Mouse (Mus musculus) v-Abl transformed pro-B cells (cell line): ENCODE results near the gene Macrod2.

Experiments used
- in situ Hi-C, 2 experiments: fragments of 400-800 bp; cut with MboI; formaldehyde crosslinking; loops; one replicate each; pipeline ENCODE4 v1.15.1; 2025; ENCODE audit not compliant: unreplicated experiment in 2 of 2

Macrod2 gene

DNA sequence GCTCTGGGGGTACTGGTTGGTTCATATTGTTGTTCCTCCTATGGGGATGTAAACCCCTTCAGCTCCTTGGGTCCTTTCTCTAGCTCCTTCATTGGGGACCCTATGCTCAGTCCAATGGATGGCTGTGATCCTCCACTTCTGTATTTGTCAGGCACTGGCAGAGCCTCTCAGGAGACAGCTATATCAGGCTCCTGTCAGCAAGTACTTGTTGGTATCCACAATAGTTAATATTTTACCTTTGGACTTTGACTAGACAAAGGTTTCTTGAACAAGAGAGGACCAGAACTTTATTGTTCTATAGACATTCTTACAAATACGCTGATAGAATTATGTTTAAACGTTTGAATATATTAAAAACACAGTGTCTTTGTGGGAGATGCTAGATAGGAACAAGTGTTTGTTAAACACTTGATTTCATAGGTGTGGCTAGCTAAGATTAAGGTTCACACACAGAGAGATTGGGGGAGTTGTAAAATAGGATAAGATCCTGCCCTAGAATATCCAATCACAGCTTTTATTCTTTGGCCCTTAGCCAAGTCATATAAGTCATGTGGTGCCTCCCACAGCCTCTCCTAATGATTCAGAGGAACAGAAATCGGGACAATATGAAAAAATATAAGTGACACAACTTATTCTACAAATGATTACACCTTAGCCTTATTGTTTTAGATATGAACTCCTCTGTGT lies 501.4 kb downstream of the Macrod2 start:
- in situ Hi-C loops = no loop called here

DNA sequence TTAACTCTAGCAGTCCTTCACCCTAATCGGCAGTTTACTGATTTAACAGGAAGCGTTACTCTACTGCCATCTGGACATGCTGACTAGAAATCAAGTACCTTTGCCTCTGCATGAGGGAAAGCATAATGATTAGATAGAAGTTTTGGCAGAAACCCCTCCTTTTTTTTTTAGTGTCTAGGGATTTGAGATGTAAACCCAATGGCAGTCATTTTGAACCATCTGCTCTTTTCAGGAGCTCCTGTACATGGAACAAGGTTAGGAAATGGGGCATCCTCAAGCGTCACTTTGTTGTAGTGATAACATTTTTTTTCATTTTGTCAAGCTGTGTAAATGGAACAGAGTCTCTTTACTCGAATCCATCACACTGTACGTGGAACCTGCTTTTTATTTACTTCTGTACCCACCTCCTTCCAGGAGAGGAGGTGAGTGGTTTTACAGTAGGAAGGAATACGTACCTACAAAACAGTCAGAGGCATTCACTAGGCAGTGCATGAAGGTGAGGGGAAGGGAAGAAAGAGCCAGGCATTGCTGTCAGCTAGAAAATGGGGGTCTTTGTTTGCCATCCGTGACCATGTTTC lies 503.4 kb downstream of the Macrod2 start:
- in situ Hi-C loops = no loop called here

- in situ Hi-C loops = no loop called here
Observed at GRCm38 (mm10) chr2:140905331-140905730, 510.2 kb downstream of the Macrod2 start.

- in situ Hi-C loops = no loop called here
Observed at GRCm38 (mm10) chr2:140906123-140906522, 511.0 kb downstream of the Macrod2 start.

DNA sequence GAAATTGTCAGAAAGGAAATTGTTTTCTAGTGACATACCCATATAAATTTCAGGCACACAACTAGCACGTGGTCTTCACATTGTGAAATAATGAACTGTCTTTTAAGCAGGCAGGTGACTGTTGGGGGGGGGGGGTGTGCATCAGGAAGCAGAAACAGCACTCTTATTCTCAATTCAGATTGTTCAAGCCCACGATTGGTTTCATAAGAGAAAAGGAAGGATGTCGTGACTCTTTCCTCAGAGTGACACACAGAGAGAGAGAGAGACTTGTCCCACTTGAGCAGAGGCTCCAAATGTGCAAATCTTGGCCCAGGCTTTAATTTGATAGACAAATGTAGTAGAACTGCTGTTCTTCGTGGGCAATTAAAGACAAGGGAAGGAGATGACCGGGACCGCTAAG lies 516.4 kb downstream of the Macrod2 start:
- in situ Hi-C loops = no loop called here

- in situ Hi-C loops = no loop called here
Observed at GRCm38 (mm10) chr2:140912179-140912578, 517.1 kb downstream of the Macrod2 start.

- in situ Hi-C loops = no loop called here
Observed at GRCm38 (mm10) chr2:140912931-140913330, 517.8 kb downstream of the Macrod2 start.

DNA sequence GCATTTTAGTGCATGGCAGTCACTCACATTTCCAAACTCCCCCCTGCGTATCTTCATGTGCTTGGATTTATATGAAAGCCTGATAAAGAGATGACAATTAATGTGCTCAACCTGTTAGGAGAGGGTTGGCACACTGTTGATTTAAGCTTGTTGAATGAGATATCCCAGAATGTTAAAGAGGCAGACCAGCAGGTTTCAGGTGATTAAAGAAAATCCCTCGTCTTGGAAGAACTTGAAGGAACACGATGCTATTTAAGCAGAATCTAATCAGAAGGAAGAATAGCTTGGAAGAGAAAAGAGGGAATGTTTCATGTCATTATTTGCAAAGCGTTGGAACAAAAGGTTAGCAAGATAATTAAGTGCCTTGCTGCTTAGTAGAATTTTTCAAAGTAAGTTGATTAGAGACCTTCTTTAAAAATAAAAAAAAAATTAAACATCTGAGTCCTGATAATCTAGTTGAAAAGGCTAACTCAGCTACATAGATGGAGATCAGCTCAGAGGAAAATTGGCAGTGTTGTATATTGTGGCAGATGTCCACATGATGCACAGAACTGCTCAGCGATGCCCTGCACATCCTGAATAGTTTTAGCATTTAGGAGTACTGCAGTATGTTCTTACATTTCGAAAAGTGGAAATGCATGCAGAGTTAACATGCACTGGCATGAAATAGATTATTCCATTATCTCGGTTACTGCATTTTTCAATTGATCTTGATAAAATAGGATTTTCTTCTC lies 518.7 kb downstream of the Macrod2 start:
- in situ Hi-C loops = no loop called here

DNA sequence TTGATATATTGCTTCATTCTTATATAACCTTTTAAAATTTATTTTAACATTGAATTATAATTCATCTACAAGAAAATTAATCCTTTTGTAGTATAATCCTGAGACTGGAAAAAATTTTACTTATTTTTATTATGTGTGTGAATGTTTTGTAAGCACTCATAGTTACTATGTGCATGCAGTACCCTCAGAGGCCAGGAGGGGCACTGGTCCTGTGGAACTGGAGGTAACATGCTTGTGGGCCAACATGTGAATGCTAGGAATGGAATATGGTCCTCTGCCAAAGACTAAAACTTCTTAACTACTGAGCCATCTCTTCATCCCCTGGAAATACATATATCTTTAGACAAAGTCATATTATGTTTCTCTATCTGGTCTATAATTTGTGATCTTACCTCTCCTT lies 531.8 kb downstream of the Macrod2 start:
- in situ Hi-C loops = no loop called here

DNA sequence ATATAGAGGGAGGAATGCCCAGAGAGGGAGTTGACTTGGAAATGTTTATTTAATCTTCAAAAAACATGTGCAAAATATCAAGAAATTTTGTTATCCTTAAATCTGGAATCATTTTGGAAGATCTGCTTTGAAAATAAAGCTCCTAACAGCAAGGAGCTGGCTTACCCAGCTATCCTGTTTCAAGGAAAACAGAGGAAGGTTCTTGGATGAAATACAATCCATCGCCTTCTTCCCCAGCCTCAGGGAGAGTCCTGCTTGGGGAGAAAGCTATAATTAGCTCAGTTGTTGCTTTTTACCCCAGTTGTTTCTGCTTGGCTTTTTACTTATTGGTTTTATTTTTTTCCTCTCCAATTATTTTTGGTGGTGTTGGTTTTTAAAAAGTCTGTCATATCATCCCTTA lies 539.4 kb downstream of the Macrod2 start:
- in situ Hi-C loops = no loop called here

DNA sequence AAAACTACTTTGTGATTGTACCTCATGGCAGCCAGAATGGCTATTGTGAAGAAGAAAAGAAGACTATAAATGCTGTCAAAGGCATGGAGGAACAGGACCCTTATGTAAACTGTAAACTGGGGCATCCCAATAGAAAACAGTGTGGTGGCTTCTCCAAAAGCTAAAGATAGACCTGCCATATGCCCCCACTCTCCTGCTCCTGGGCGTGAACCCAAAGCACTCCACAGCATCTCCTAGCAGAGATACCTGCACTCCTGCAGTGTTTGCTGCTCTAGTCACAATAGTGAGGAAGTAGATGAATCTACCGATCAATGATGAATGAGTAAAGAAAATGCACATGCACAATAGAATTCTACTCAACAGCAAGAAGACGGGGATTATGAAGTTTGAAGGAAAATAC lies 554.4 kb downstream of the Macrod2 start:
- in situ Hi-C loops = no loop called here

GRCm38 (mm10) chr2:140959246-140959645 lies 564.1 kb downstream of the Macrod2 start:
- in situ Hi-C loops = no loop called here

DNA sequence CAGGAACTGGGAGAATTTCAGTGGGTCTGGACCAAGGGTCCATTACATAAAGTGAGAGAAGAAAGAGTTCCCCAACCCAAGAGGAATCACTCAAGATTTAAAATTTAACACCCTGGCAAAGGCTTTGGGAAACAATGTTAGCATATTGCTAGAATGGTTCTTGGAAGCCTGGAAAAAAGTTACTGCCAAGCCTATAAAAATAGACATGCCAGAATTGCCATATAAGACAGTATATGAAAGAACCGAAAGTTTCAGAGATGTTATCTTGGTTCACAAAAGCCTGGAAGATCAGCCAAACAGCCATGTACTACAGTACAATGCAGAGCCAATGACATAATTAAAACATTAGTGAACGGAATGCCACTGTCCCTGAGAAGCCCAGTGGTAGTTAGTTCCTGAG lies 575.1 kb downstream of the Macrod2 start:
- in situ Hi-C loops = no loop called here

GRCm38 (mm10) chr2:140971845-140972244 lies 576.7 kb downstream of the Macrod2 start:
- in situ Hi-C loops = no loop called here

DNA sequence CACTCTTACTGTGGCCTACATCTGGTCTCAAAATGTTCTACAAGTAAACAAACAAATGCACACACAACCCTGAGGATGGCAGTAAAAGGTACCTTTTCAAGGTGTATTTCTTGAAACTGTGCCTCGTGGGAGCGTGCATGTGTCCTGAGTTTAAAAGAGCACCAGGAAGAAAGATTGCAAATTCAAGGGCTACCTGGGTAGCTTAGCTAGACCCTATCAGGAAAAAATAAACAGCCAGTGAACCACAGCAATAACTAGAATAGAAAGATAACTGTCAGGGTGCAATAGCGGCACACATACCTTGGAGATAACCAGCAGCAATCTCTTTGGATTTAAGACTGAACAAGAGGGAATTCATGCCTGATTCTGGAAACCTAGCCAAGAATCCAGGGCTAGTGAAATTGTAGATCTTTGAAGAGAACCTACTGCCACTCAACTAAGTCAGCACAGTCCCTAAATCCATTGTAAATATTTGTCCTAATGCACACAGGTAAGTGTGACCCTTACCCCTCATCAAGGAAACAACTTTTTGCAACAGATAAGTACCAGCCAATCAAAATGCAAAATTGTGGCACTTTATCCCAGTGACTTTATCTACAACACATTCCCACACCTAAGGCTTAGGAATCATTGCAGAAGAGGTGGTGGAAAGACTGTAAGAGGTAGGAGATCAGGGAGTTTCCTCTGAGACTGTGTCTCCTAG lies 590.7 kb downstream of the Macrod2 start:
- in situ Hi-C loops = no loop called here

DNA sequence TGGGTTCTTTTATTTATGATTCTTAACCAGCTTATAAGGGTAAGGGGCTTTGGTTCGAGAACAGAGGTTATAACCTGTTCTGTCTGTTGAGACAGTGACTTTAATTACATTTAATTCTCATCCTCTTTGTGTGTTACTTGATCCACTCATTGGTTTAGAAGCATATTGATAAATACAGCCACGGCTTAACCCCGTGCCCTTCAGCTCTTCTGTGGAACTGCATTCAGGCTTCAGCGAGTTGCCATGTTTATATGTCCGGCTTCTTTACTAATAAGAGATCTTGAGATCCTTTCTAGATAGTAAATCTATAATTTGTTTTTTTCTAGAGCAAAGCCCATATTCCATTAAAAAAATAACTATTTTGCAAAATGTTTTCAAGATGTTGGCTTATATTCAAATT lies 608.7 kb downstream of the Macrod2 start:
- in situ Hi-C loops = no loop called here

DNA sequence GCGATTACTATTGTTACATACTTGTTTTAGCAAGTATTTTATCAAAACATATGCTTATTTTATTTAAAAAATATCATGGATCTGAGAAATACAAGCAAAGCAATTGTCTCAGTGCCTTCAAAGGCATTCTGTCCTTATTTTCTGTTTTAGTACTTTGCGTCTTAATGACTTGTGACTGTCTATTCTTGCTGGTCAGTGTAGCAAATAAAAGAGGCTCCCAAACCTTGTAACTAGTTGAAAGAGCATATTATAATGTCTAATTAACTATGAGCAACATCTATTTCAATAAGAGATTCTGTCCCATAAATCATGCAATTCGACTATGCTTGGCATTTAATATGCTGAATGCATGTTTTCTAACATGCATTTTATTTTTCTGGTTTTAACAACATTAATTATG lies 609.2 kb downstream of the Macrod2 start:
- in situ Hi-C loops = no loop called here

DNA sequence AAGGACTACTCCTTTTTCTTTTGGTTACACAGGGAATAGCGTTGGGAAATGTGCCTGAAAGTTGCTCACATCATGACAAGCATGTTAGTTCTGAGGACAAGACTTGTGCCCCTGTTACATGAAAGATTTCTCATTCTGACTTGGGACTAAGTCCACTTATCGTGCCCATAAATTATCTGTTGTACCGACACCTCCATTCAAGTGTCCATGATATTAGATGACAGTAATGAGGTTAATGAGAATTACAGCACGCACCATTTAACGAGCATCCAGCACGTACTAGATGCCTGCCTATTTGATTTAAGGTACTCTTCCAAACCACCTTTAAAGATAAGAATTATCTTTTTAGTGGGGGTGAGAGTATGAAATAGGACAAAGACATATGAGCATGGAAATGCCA lies 610.5 kb downstream of the Macrod2 start:
- in situ Hi-C loops = no loop called here

GRCm38 (mm10) chr2:141007725-141008124 lies 612.6 kb downstream of the Macrod2 start:
- in situ Hi-C loops = no loop called here

DNA sequence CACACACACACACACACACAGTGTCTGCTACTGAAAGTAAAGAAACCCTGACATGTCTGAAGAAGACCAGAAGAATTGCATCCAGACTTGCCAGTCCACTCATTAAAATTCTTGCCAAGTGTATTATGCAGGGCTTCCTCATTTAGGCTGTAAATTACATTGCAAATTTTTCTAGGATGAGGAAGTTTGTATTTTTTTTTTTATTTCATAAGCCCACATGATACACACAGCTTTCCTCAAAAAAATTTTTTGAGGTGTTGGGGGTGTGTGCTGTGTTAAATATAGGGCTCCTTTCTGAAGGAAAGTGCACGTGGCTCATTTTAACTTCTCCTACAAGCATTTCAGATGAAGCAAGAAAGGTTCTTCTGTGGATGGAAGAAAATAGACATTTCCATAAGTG lies 613.3 kb downstream of the Macrod2 start:
- in situ Hi-C loops = no loop called here

- in situ Hi-C loops = no loop called here
Observed at GRCm38 (mm10) chr2:141013443-141014165, 618.5 kb downstream of the Macrod2 start.
